Mouse (Mus musculus) ES-Bruce4 (cell line): ENCODE results near the gene Acp6.

Experiments
- CTCF ChIP-seq: IDR thresholded peaks from one replicate; pipeline ENCODE4 v1.8.1; 2011; ENCODE audit warnings: low read depth, low read length
- EP300 ChIP-seq: IDR thresholded peaks from 2 replicates; pipeline ENCODE4 v1.6.1; 2011; ENCODE audit warnings: low read depth, low read length; ENCODE audit not compliant: insufficient read depth

DNA sequence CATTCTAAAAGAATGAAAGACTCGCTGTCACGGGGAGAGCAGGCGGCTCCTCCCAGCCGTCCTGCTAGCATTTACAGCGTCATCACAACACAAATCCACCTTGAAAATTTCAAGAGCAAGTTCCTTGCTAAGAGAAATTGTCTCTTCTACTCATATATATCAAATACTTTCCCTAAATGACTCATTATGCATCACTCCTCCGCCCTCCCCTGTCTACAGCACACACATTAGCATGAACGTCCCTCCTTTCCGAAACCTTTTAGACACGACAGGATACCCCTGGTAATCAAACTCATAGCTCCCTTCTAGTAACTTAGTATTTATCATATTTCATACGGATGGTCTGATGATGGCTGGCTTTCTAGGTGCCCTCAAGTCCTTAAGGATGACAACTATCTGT is 55.3 kb downstream of the Acp6 start:
- TF ChIP-seq CTCF (no peak), EP300 (no peak)
